Mouse (Mus musculus) forebrain, embryonic 12.5 days (tissue): ENCODE measurements around the gene Klhl5. TPM values are rescaled to one million over a fixed set of nuclear protein-coding genes. Genes with fewer than 3 reads are reported as not detected.

Source experiments
- ATAC-seq: fragments of 200-750 bp; cut with Nextera tagmentation; 2 replicates; pipeline ENCODE4 v1.8.0; 2017; ENCODE audit warnings: moderate TSS enrichment; ENCODE audit not compliant: low FRiP score
- H3K27ac ChIP-seq: fragments of 300-500 bp; sonication (generic); 2 replicates; pipeline ENCODE4 v1.5.1; 2016; ENCODE audit warnings: mild to moderate bottlenecking
- H3K27me3 ChIP-seq: fragments of 300-500 bp; sonication (generic); 2 replicates; pipeline ENCODE4 v1.6.1; 2016; ENCODE audit warnings: mild to moderate bottlenecking
- H3K36me3 ChIP-seq: fragments of 300-500 bp; sonication (generic); replicated peaks from 2 replicates; pipeline ENCODE4 v1.6.1; 2016; ENCODE audit warnings: mild to moderate bottlenecking
- H3K4me1 ChIP-seq: fragments of 300-500 bp; sonication (generic); 2 replicates; pipeline ENCODE4 v1.6.1; 2016
- H3K4me2 ChIP-seq: fragments of 300-500 bp; sonication (generic); 2 replicates; pipeline ENCODE4 v1.6.1; 2016; ENCODE audit warnings: mild to moderate bottlenecking, moderate library complexity
- H3K4me3 ChIP-seq: fragments of 300-500 bp; sonication (generic); replicated peaks from 2 replicates; pipeline ENCODE4 v1.5.1; 2016; ENCODE audit warnings: mild to moderate bottlenecking
- H3K9ac ChIP-seq: fragments of 300-500 bp; sonication (generic); 2 replicates; pipeline ENCODE4 v1.6.1; 2016; ENCODE audit warnings: mild to moderate bottlenecking
- H3K9me3 ChIP-seq: fragments of 300-500 bp; sonication (generic); 2 replicates; pipeline ENCODE4 v1.6.1; 2016
- WGBS: fragments of 180-500 bp; shearing (Covaris S2); methylation state at CpG from one replicate; pipeline ENCODE4 v1.1.7; 2016; 5-methylcytosine and 5-hydroxymethylcytosine counted together
- polyA plus RNA-seq: library from polyadenylated mRNA; unstranded; fragments of >200 nt; fragmentation: Nextera tagmentation; extraction: Ambion mirVana; gene quantifications from 2 replicates; pipeline ENCODE4 v1.2.1, GENCODE M21; 2016

Gene Klhl5
- polyA plus RNA-seq, result 47.1 and 47.6 TPM in 2 replicates

- WGBS, result 7% methylated on average over 38 of the region's 56 CpGs
- no peaks in the 10 kb centered on the region for H3K27me3 ChIP-seq
- H3K27ac ChIP-seq, result peak within 1 kb of the TSS; percentile 66
- peak; percentile 95 for ATAC-seq
- H3K4me2 ChIP-seq, result peak within 1 kb of the TSS; percentile 79
- H3K4me1 ChIP-seq, result peaks cover 14% of the 10 kb centered on the region
- H3K9me3 ChIP-seq, result no peaks in the 10 kb centered on the region
- H3K36me3 ChIP-seq, result no peaks in the 10 kb centered on the region
- peak within 1 kb of the TSS; percentile 84 for H3K9ac ChIP-seq
- peak within 1 kb of the TSS; percentile 93 for H3K4me3 ChIP-seq
Observed at GRCm38 (mm10) chr5:65106876-65107772, at the start of gene Klhl5. TSS of gene Klhl5 (plus strand) at chr5:65107539.

- no peak for ATAC-seq
- H3K4me2 ChIP-seq, result no peak overlapping the region
- WGBS, result 91% methylated on average over 6 of the region's 6 CpGs
Observed at GRCm38 (mm10) chr5:65057596-65057995, 49.7 kb upstream of the Klhl5 start.

GRCm38 (mm10) chr5:65059806-65060205, 47.5 kb upstream of the Klhl5 start:
- Histone ChIP-seq H3K27ac (no peak overlapping the region), H3K4me3 (no peak overlapping the region), H3K9me3 (no peaks in the 10 kb centered on the region), H3K27me3 (no peaks in the 10 kb centered on the region), H3K36me3 (no peaks in the 10 kb centered on the region), H3K4me1 (no peaks in the 10 kb centered on the region), H3K4me2 (no peak overlapping the region), H3K9ac (no peak overlapping the region)
- WGBS, result 67% methylated on average over 2 of the region's 2 CpGs
- ATAC-seq, result no peak

More at GRCm38 (mm10) chr5:65057596-65057995, 49.7 kb upstream of the Klhl5 start:
- no peaks in the 10 kb centered on the region for H3K27me3 ChIP-seq
- H3K27ac ChIP-seq, result no peak overlapping the region
- H3K9me3 ChIP-seq, result no peaks in the 10 kb centered on the region
- no peak overlapping the region for H3K9ac ChIP-seq
- no peaks in the 10 kb centered on the region for H3K36me3 ChIP-seq
- H3K4me1 ChIP-seq, result no peaks in the 10 kb centered on the region
- no peak overlapping the region for H3K4me3 ChIP-seq

- Histone ChIP-seq H3K4me3 (no peak overlapping the region), H3K27ac (no peak overlapping the region), H3K9ac (no peak overlapping the region), H3K27me3 (no peaks in the 10 kb centered on the region), H3K4me2 (no peak overlapping the region), H3K4me1 (no peaks in the 10 kb centered on the region), H3K9me3 (no peaks in the 10 kb centered on the region), H3K36me3 (no peaks in the 10 kb centered on the region)
- no peak for ATAC-seq
- WGBS, result 98% methylated on average over 4 of the region's 4 CpGs
Observed at GRCm38 (mm10) chr5:65062236-65062635, 45.1 kb upstream of the Klhl5 start.

GRCm38 (mm10) chr5:65063266-65063665, 44.1 kb upstream of the Klhl5 start:
- H3K9ac ChIP-seq, result no peak overlapping the region
- H3K4me2 ChIP-seq, result no peak overlapping the region
- H3K9me3 ChIP-seq, result no peaks in the 10 kb centered on the region
- no peak overlapping the region for H3K27ac ChIP-seq
- 59% methylated on average over 2 of the region's 2 CpGs for WGBS
- no peaks in the 10 kb centered on the region for H3K27me3 ChIP-seq
- no peaks in the 10 kb centered on the region for H3K36me3 ChIP-seq
- no peak overlapping the region for H3K4me3 ChIP-seq
- ATAC-seq, result no peak
- H3K4me1 ChIP-seq, result no peaks in the 10 kb centered on the region

- Histone ChIP-seq H3K27ac (no peak overlapping the region), H3K9me3 (no peaks in the 10 kb centered on the region), H3K4me1 (peaks cover 13% of the 10 kb centered on the region; the same call in 1 of the 2 replicates), H3K36me3 (no peaks in the 10 kb centered on the region), H3K9ac (no peak overlapping the region), H3K27me3 (no peaks in the 10 kb centered on the region), H3K4me3 (no peak overlapping the region), H3K4me2 (no peak overlapping the region)
- no peak for ATAC-seq
- 86% methylated on average over 6 of the region's 6 CpGs for WGBS
Observed at GRCm38 (mm10) chr5:65068166-65068565, 39.2 kb upstream of the Klhl5 start.

- ATAC-seq, result no peak
- no peak overlapping the region for H3K4me2 ChIP-seq
- no peaks in the 10 kb centered on the region for H3K27me3 ChIP-seq
- no peaks in the 10 kb centered on the region for H3K36me3 ChIP-seq
- H3K4me3 ChIP-seq, result no peak overlapping the region
- peaks cover 13% of the 10 kb centered on the region; the same call in 1 of the 2 replicates for H3K4me1 ChIP-seq
- no peaks in the 10 kb centered on the region for H3K9me3 ChIP-seq
- no peak overlapping the region for H3K9ac ChIP-seq
- 55% methylated on average over 11 of the region's 11 CpGs for WGBS
- no peak overlapping the region for H3K27ac ChIP-seq
Observed at GRCm38 (mm10) chr5:65069872-65070271, 37.5 kb upstream of the Klhl5 start.

- Histone ChIP-seq H3K4me1 (peaks cover 13% of the 10 kb centered on the region; the same call in 1 of the 2 replicates), H3K36me3 (no peaks in the 10 kb centered on the region), H3K9me3 (no peaks in the 10 kb centered on the region), H3K27me3 (no peaks in the 10 kb centered on the region), H3K27ac (peak overlapping the region; percentile 71), H3K4me3 (no peak overlapping the region), H3K4me2 (no peak overlapping the region), H3K9ac (no peak overlapping the region)
- peak; percentile 81 for ATAC-seq
- 5% methylated on average over 6 of the region's 6 CpGs for WGBS
Observed at GRCm38 (mm10) chr5:65071689-65072118, 35.6 kb upstream of the Klhl5 start.

- Histone ChIP-seq H3K4me3 (no peak overlapping the region), H3K4me2 (no peak overlapping the region), H3K9ac (no peak overlapping the region), H3K27me3 (no peaks in the 10 kb centered on the region), H3K27ac (no peak overlapping the region), H3K36me3 (no peaks in the 10 kb centered on the region), H3K9me3 (no peaks in the 10 kb centered on the region), H3K4me1 (peaks cover 13% of the 10 kb centered on the region; the same call in 1 of the 2 replicates)
- ATAC-seq, result no peak
- WGBS, result 76% methylated on average over 4 of the region's 4 CpGs
Observed at GRCm38 (mm10) chr5:65073247-65073646, 34.1 kb upstream of the Klhl5 start.

- Histone ChIP-seq H3K4me3 (no peak overlapping the region), H3K27me3 (no peaks in the 10 kb centered on the region), H3K9ac (no peak overlapping the region), H3K36me3 (no peaks in the 10 kb centered on the region), H3K27ac (no peak overlapping the region), H3K4me1 (peaks cover 13% of the 10 kb centered on the region; the same call in 1 of the 2 replicates), H3K9me3 (no peaks in the 10 kb centered on the region), H3K4me2 (no peak overlapping the region)
- WGBS, result 67% methylated on average over 7 of the region's 7 CpGs
- no peak for ATAC-seq
Observed at GRCm38 (mm10) chr5:65074693-65075092, 32.6 kb upstream of the Klhl5 start.

- Histone ChIP-seq H3K4me1 (peaks cover 13% of the 10 kb centered on the region; the same call in 1 of the 2 replicates), H3K36me3 (no peaks in the 10 kb centered on the region), H3K4me2 (no peak overlapping the region), H3K4me3 (no peak overlapping the region), H3K27me3 (no peaks in the 10 kb centered on the region), H3K27ac (no peak overlapping the region), H3K9me3 (no peaks in the 10 kb centered on the region), H3K9ac (no peak overlapping the region)
- 77% methylated on average over 2 of the region's 2 CpGs for WGBS
- ATAC-seq, result no peak
Observed at GRCm38 (mm10) chr5:65076087-65076486, 31.3 kb upstream of the Klhl5 start.

- Histone ChIP-seq H3K4me3 (no peak overlapping the region), H3K27ac (no peak overlapping the region), H3K36me3 (no peaks in the 10 kb centered on the region), H3K27me3 (no peaks in the 10 kb centered on the region), H3K4me1 (peaks cover 8% of the 10 kb centered on the region; the same call in 1 of the 2 replicates), H3K4me2 (no peak overlapping the region), H3K9me3 (no peaks in the 10 kb centered on the region), H3K9ac (no peak overlapping the region)
- ATAC-seq, result no peak
- 67% methylated on average over 3 of the region's 3 CpGs for WGBS
Observed at GRCm38 (mm10) chr5:65076748-65077147, 30.6 kb upstream of the Klhl5 start.

- WGBS, result 92% methylated on average over 4 of the region's 4 CpGs
- H3K4me3 ChIP-seq, result no peak overlapping the region
- no peak overlapping the region for H3K27ac ChIP-seq
- no peak for ATAC-seq
- no peak overlapping the region for H3K4me2 ChIP-seq
- H3K9me3 ChIP-seq, result no peaks in the 10 kb centered on the region
- no peaks in the 10 kb centered on the region for H3K27me3 ChIP-seq
- H3K36me3 ChIP-seq, result no peaks in the 10 kb centered on the region
- H3K4me1 ChIP-seq, result no peaks in the 10 kb centered on the region
- no peak overlapping the region for H3K9ac ChIP-seq
Observed at GRCm38 (mm10) chr5:65078081-65078480, 29.3 kb upstream of the Klhl5 start.
